Mouse (Mus musculus): ENCODE results near the gene Myh11.
A peak's percentile ranks its signal among the peaks of the same experiment; 100 is the strongest.

The Myh11 gene

DNA sequence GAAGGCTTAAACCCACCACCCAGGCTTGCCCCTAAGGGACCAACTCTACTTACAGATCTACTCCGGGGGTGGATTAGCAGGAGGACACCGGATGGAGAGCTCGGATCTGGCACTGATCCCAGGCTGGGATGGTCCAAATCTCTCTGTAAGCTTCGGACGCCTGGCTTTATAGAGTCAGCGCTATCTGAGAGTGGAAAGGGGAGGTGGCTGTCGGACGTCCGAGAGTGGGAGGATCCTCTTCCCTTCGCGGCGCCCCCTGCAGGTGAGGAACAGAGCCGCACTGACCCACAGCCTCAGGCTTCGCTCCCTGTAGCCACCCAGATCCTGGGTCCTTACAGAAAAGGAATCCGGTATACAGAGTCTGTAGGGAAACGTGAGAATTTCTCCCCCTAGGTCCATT lies at the start of gene Myh11:
Myh11 (minus strand) TSS at position 150 of the 400 bp plus-strand sequence.
- peak; percentile 76 for DNase-seq (ENCODE audit: inconsistent ontology term)

DNA sequence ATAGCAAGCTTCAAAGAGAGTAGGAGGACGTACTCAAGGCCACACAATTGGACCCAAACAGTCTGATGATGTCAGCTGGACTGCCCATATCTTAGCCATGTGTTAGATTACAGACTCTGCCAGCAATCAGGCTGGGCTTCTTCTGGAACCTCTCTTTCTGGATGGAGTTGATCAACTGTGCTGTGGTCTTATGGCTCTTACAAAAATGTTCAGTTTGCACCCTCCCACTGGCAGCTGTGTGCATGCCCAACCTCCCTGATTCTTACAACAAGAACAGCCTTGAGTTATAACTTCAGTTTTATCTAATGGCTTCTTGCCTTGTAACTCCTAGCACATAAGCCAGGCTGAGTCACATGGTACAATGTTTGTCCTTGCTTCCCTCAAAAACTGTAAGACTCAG lies 37.0 kb upstream of the Myh11 start:
- DNase-seq (ENCODE audit: inconsistent ontology term) = no peak

GRCm38 (mm10) chr16:14320494-14320893 lies 29.3 kb upstream of the Myh11 start:
- DNase-seq (ENCODE audit: inconsistent ontology term) = no peak

DNA sequence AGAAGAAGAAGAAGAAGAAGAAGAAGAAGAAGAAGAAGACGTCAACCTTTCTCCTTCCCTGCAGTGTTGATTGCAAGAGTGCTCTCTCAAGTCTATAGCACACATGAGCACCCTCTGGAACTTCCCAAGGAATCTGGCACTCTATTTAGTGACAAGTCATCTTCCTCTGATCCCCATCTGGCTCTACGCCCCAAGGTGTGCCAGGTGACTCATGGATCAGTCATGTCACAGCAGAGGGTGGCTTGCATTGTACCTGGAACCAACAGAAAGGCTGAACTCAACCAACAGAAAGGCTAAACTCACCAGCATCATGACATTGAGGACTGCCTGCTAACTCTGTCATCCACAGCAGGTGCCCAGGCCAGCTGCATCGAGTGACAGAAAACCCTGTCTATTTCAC lies 28.5 kb upstream of the Myh11 start:
- no peak for DNase-seq (ENCODE audit: inconsistent ontology term)

GRCm38 (mm10) chr16:14316884-14317876 lies 26.0 kb upstream of the Myh11 start, which contains the start of gene Fopnl:
TSS of gene Fopnl (minus strand) at chr16:14317405.
- DNase-seq (ENCODE audit: inconsistent ontology term) = peak; percentile 95

DNA sequence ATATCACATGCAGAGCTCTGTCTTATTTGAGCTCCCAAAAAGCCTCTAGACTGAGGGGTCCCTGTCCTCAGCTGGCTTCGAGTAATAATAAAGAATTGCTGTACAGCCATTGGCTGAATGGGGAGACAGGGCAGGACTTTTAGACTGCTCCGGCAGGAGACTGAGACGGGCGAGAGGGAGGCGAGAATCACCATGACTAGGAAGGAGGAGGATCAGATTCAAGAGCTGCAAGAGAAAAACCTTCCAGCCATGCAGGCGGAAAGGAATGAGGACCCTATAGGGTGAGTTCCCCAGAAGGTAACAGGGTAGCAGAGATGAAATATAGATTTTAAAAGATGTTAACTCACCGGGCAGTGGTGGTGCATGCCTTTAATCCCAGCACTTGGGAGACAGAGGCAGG lies 21.7 kb upstream of the Myh11 start:
- no peak for DNase-seq (ENCODE audit: inconsistent ontology term)

- DNase-seq (ENCODE audit: inconsistent ontology term) = no peak
These were observed 20.2 kb upstream of the Myh11 start for GRCm38 (mm10) chr16:14311371-14311770.

GRCm38 (mm10) chr16:14309833-14310232 lies 18.7 kb upstream of the Myh11 start:
- DNase-seq (ENCODE audit: inconsistent ontology term) = no peak

DNA sequence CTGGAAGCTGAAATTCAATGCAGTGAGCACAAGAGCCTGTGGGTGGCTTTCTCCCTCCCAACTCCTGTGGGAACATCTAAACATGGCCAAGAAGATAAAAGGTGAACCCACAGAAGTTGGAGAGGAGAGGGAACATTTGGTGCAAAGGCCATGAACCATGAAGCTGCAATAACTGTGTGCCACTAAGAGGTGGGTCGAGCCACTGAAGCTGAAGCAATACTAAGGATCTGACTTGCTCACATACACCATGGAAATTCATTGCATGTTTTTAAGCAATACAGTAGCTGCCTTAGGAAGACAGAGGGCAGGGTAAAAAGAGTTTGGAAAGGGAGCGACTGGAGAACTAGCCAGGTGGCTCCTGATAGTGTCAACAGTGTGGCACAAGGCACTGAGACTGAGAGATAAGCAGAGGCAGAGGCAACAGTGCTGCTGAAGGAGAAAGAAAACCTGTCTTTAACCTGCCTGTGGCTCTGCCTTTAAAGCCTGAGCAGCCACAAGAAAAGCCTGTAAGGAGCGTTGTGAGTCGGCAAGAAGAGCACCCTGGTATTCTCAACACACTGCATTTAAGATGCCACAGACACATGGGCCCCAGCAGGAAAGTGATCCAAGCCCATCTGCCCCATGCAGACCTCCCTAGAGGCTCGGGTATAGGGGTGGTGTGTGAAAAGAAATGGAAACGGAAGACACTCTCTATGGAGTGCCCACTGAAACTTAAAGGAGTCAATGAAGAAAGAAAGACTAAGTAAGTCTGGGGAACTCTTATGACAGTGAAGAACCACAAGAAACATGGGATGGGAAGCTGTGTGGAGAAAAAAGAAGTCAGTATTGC lies 17.3 kb upstream of the Myh11 start:
- DNase-seq (ENCODE audit: inconsistent ontology term) = no peak

DNA sequence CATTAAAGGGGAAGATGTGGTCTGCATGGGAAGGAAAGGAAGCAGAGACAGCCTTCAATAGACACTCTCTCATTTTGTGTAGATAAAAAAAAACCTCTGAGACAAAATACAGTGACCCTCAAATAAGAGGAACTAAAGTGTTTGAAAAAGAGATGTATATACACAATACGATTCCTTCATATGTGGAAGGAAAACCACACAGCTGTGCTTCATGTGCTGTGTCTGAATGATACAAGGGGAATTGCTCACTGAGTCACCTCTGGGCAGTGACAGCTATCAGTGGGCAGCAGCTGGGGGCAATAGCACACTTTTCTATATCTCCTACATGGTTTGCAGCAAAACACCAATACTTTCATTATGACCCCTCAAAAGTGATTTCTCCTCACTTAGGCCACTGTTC lies 16.2 kb upstream of the Myh11 start:
- no peak for DNase-seq (ENCODE audit: inconsistent ontology term)

- no peak for DNase-seq (ENCODE audit: inconsistent ontology term)
These were observed 15.3 kb upstream of the Myh11 start for GRCm38 (mm10) chr16:14306451-14306850.

DNA sequence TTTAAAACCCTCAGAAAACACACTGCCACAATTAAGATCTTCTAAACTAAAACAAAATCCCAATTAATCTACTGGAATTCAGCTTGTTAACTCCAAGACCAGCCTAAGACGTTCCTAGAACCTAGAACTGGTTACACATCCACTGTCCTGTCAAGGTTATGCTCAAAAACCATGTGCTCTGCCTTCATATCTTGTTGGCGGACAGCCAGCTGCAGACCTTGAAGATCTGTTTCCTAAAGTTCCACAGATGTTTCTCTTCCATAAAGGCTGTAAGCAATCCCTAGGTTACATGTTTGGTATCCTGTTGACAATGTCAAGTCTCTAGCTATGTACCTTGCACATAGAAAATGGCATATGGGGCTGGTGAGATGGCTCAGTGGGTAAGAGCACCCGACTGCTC lies 13.6 kb upstream of the Myh11 start:
- DNase-seq (ENCODE audit: inconsistent ontology term) = no peak

DNA sequence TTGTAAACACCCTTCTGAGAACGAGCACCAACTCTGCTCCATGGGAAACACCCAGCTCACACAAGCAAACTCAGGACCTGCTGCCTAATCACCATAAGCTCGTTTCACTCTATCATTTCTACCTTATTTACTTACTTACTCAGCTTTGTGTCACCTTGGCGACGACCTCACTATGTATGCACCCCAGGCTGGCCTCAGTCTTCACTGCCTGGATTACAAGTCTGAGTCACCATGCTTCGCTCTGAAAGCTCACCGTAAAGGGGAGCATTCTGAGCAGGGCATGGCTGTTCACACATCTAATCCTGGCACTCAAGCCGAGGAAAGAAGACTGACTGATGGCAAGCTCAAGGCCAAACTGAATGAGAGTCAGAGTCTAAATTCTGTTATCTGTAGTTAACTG lies 12.5 kb upstream of the Myh11 start:
- peak; percentile 50 for DNase-seq (ENCODE audit: inconsistent ontology term)

DNA sequence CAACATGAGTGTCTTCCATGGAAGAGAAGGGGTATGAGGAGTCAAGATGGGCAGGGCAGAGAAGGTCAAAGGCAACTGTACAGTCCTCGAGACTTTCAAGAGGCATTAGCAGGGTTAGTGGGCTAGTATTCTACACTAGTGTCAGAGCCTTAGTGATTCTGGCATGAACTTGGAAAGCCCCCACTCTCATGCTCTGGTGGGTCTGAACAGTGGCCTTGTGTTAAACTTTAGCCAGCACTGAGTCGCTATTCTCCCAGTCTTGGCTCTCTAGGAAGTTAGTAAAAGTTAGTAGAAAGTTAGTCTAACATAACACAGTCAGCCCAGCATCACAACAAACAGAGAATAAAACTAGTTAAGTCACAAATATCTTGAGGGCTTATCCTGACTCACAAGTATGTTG lies 12.0 kb upstream of the Myh11 start:
- peak; percentile 24 for DNase-seq (ENCODE audit: inconsistent ontology term)

DNA sequence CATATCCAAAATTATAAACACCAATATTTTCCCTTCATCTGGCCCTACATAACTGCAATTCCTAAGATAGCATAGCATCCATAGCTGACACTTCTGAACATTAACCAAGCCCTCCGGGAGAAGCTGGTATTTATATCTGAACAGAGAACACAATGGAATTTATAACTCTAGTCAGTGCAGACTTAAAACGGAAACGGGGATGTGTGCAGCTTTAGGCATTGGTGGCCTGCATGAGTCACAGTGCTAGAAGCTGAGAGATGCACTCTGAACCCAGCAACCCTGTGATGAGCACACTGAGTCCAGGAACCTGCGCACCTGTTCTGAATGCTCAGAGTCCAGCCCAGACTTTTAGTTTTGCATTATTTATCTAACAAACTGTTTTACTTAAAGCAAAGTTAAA lies 7.3 kb upstream of the Myh11 start:
- DNase-seq (ENCODE audit: inconsistent ontology term) = no peak

DNA sequence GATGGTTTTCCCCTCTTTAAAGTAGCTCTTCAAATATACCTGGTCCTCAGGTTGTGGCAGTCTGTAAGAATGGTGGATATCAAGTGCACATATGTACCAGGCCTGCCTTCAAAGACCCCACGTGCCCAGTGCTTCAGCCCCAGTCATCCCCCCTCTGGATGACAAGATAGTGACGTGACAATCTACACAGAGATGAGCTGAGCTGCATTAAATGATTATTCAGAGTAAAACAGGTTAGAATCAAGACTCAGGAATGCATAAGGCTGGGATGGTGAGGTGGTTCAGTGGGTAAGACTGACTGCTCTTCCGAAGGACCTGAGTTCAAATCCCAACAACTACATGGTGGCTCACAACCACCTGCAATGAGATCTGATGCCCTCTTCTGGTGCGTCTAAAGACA lies 6.6 kb upstream of the Myh11 start:
- DNase-seq (ENCODE audit: inconsistent ontology term) = no peak

DNA sequence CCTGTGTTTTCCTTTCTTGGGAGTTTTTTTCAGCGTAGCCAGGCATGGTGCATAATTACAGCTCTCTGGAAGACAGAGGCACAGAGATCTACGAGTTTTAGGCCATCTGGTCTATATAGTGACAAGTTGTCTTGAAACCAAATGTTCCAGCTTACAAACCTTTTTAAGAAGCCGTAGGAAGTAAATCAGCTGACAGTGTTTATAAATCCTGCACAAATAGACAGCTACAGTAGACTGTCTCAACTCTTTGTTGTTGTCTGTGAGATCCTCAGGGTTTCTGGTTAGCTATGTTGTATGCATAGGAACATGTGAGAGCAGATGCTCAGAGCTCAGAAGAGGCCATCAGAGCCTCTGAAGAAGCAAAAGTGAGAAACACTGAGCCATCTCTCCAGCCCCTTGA lies 6.0 kb upstream of the Myh11 start:
- no peak for DNase-seq (ENCODE audit: inconsistent ontology term)

GRCm38 (mm10) chr16:14296544-14297124 lies 5.5 kb upstream of the Myh11 start:
- DNase-seq (ENCODE audit: inconsistent ontology term) = no peak

- no peak for DNase-seq (ENCODE audit: inconsistent ontology term)
These were observed 4.1 kb upstream of the Myh11 start for GRCm38 (mm10) chr16:14295291-14295690.

DNA sequence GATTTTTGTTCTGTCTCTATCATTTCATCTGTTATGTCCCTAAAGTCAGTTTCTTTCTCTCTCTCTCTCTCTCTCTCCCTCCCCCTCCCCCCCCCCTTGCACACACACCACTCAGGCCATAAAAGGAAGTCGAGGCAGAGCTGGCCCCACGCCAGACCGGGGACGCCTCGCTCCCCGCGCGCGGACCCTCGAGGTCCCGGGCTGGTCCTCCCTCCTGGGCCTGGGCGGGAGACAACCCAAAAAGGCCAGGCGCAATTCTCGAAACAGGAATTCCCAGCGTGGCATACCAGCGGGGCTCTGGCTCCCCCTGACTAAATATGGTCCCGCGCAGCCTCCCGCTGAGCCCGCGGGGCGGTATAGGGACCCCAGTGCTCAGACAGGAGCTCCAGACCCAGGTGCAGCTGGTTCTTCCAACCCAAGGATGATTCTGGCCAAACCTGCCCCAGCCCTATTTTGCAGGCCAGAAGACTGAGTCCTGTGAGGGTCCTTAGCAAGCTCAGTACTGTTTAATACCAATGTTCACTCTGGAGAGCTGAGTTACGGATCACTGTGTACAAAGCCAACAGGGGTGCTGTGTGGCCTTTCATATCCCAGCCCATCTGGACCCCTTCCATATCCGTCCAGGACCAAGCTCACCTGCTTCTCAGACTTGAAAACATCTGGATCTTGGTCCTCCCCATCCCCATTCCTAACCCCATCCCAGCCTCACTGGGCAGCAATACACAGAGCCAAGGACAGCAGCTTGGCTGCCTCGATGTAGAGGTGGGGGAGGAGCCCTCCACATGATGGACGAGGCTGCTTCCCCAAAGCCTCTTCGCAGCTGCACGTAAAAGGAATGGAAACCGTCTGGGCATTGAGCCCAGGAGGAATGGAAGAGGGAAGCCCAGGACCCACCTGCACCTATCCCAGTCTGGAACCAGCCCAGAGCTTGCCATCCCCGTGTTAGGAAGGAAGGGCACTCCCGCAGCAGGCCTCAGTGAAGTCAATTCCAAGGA lies 1.3 kb upstream of the Myh11 start:
- DNase-seq (ENCODE audit: inconsistent ontology term) = peak; percentile 19

DNA sequence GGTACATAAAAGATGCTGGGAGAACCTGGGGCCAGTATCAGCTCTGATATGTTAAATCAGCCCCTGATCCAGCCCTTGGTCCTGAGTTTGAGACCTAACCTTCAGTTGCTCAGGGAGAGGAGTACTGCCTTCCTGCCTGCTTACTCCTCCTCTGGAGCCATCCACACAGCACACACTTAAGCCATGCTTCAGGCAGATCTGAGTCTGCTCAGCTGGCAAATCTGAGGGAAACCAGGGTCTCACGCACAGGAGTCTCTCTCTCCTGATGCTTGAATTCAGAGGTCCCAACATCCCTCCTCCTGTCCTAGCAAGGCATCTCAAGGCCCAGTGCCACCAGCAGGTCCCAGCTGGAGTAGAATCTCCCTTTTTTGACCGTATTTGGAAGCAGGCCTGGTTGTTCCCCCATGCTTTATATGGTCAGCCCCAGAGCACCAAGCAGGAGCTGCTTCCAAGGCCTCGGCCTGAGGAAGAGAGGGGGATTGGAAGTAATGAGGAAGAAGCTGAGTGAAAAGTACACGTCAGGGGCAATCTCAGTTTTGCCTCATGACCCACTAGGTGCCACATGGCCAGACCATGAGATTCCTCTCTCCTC lies 18.7 kb downstream of the Myh11 start:
- no peak for DNase-seq (ENCODE audit: inconsistent ontology term)
